ENCODE assay signal across 9 mouse cellular contexts in the genomic region with DNA sequence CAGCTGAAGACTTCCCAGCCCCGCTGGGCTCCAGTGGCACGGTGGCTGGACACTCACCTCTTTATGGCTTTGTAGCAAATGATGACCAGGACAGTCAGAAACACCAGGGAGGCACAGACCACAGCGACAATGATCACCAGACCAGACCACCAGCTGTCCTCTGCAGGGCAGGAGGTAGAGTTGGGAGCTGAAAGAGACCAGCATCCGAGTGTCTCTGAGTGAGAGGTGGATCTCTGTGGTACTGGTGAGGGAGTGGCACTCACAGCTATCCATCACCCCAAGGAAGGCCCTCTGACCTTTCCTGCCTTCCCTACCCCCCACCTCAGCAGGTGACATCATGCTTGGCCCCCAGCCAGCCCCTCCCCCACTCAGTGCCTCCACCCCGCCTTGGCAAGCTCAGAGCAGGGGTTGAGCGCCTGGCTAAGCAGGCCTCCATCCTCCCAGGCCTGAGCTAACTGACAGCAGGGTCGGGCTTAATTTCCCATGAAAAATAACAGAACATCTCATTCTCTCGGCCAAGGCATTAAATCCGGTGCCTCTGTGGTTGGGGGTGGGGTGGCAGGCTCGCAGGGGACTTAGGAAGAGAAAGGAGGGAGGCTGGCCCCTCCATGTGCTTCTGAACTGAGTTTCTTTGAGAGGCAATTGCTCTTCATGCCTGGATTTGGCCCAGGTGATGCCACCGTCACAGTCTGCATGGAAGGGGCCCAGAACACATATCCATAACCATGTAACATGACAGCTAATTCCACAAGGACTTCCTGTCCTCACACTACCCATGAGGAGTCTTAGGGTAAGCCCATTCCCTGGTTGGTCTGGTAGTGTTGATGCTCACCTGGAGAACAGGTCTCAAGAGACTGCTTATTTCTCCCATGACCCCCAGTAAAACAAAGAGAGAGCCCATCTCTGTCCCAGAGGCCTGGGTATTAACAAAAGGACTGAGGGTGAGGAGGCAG. TPM values are rescaled to one million over a fixed set of nuclear protein-coding genes. Genes with fewer than 3 reads are reported as not detected.
DNase-seq lines count a peak whose midpoint lies in the region; ATAC-seq and TF ChIP-seq lines count a peak whose summit lies in the region.
"Had no signal": no experiment of that assay in that cellular context is flagged by ENCODE, and none has a peak within 500 bp of the region (broad histone marks: within the 10 kb centered on the region; RNA-seq: fewer than 3 reads in every experiment).

No protein-coding gene starts in this region.

- no peak overlapping the region for H3K4me2 ChIP-seq in hindbrain, embryonic 14.5 days (replicated peaks)
- no peak overlapping the region for H3K4me2 ChIP-seq in limb, embryonic 15.5 days
- H3K4me2 ChIP-seq in stomach, embryonic 16.5 days (ENCODE audit: low read depth, low read length), result no peak overlapping the region

- H3K4me1 ChIP-seq in lung, adult 2 months (ENCODE audit: control insufficient read depth, insufficient read depth, low read length), result no peaks in the 10 kb centered on the region
- peaks cover 19% of the 10 kb centered on the region for H3K4me1 ChIP-seq in hindbrain, embryonic 14.5 days (replicated peaks; ENCODE audit: control insufficient read depth, insufficient read depth, low read length)
- H3K4me1 ChIP-seq in limb, embryonic 15.5 days, result peaks cover 9% of the 10 kb centered on the region
- H3K4me1 ChIP-seq in stomach, embryonic 16.5 days (ENCODE audit: control insufficient read depth, insufficient read depth, low read length), result peaks cover 8% of the 10 kb centered on the region; the same call in 1 of the 2 replicates
- H3K4me1 ChIP-seq: megakaryocyte, embryonic 14.5 days had no signal

- TF ChIP-seq POLR2A in lung, adult 2 months (IDR thresholded peaks at IDR 0.05; ENCODE audit: borderline replicate concordance, extremely low read depth, low read depth, low read length), result no peak

- peak overlapping the region; percentile 72 for H3K27ac ChIP-seq in hindbrain, embryonic 14.5 days
- no peak overlapping the region for H3K27ac ChIP-seq in limb, embryonic 15.5 days
- H3K27ac ChIP-seq in stomach, embryonic 16.5 days (ENCODE audit: low read length), result no peak overlapping the region; the same call in 1 of the 2 replicates

- WGBS in lung, adult 2 months, result 33% methylated on average over 11 of the region's 11 CpGs
- 15% methylated on average over 11 of the region's 11 CpGs for WGBS in hindbrain, embryonic 14.5 days
- 23% methylated on average over 11 of the region's 11 CpGs for WGBS in limb, embryonic 15.5 days
- 23% methylated on average over 11 of the region's 11 CpGs for WGBS in stomach, embryonic 16.5 days

- H3K9ac ChIP-seq in hindbrain, embryonic 14.5 days, result no peak overlapping the region
- H3K9ac ChIP-seq in limb, embryonic 15.5 days, result no peak overlapping the region
- H3K9ac ChIP-seq in stomach, embryonic 16.5 days (ENCODE audit: low read length), result no peak overlapping the region

- peak; percentile 25 for DNase-seq in lung, postnatal 10 days
- no peak for DNase-seq in lung, adult 2 months
- DNase-seq in embryo, embryonic 10 days (ENCODE audit: low spot score), result peak; percentile 17
- peak; percentile 28 for DNase-seq in hindbrain, embryonic 14.5 days (ENCODE audit: low spot score)
- DNase-seq in frontal cortex, postnatal 36 days (ENCODE audit: low spot score in 2 of 2), result no peak

- TF ChIP-seq CTCF in lung, adult 2 months (IDR thresholded peaks at IDR 0.05; ENCODE audit: insufficient read depth, low read length), result no peak

- H3K36me3 ChIP-seq in hindbrain, embryonic 14.5 days (replicated peaks; ENCODE audit: control insufficient read depth, insufficient read depth), result no peaks in the 10 kb centered on the region
- no peaks in the 10 kb centered on the region for H3K36me3 ChIP-seq in limb, embryonic 15.5 days
- no peaks in the 10 kb centered on the region for H3K36me3 ChIP-seq in stomach, embryonic 16.5 days (ENCODE audit: control insufficient read depth, insufficient read depth, low read length)

- no peak overlapping the region for H3K4me3 ChIP-seq in lung, adult 2 months (replicated peaks; ENCODE audit: extremely low read depth, low read depth, low read length)
- no peak overlapping the region for H3K4me3 ChIP-seq in hindbrain, embryonic 14.5 days (replicated peaks; ENCODE audit: low read length)
- no peak overlapping the region for H3K4me3 ChIP-seq in limb, embryonic 15.5 days
- no peak overlapping the region for H3K4me3 ChIP-seq in stomach, embryonic 16.5 days (replicated peaks; ENCODE audit: low read length)
- H3K4me3 ChIP-seq: megakaryocyte, embryonic 14.5 days had no signal

- H3K9me3 ChIP-seq in hindbrain, embryonic 14.5 days (ENCODE audit: control insufficient read depth, low read length), result no peaks in the 10 kb centered on the region
- no peaks in the 10 kb centered on the region for H3K9me3 ChIP-seq in limb, embryonic 15.5 days
- no peaks in the 10 kb centered on the region for H3K9me3 ChIP-seq in stomach, embryonic 16.5 days (replicated peaks; ENCODE audit: control insufficient read depth, low read length)

- ATAC-seq in hindbrain, embryonic 14.5 days (ENCODE audit: low FRiP score), result peak; percentile 75
- 0 out of 2 replicates have a peak, but pooled peaks have one; percentile 38 for ATAC-seq in limb, embryonic 15.5 days (ENCODE audit: insufficient number of reproducible peaks, low FRiP score, low TSS enrichment, low read depth)
- peak; percentile 72; the same call in 1 of the 2 replicates for ATAC-seq in stomach, embryonic 16.5 days (ENCODE audit: insufficient read depth, low FRiP score)
- no peak for ATAC-seq in monocyte, adult 5-6 weeks (replicated peaks; ENCODE audit: insufficient number of reproducible peaks, low FRiP score, low TSS enrichment, poor library complexity, severe bottlenecking)

- H3K27me3 ChIP-seq in hindbrain, embryonic 14.5 days (ENCODE audit: control insufficient read depth, insufficient read depth, low read length), result no peaks in the 10 kb centered on the region
- H3K27me3 ChIP-seq in limb, embryonic 15.5 days, result no peaks in the 10 kb centered on the region
- H3K27me3 ChIP-seq in stomach, embryonic 16.5 days (ENCODE audit: control insufficient read depth, insufficient read depth, low read length), result no peaks in the 10 kb centered on the region
- H3K27me3 ChIP-seq: megakaryocyte, embryonic 14.5 days had no signal

RNA-seq across cellular contexts. Expression of a gene that starts 39.1 kb away (rescaled TPM):
- 0.70 and 1.0 TPM in 2 replicates for polyA plus RNA-seq in lung, adult 2 months (2012; rRNA removed)
- polyA plus RNA-seq in hindbrain, embryonic 14.5 days (2014; fragmentation: Nextera tagmentation; extraction: Ambion mirVana), result 1.5 and 1.9 TPM in 2 replicates
- polyA plus RNA-seq in limb, embryonic 15.5 days (2015; fragmentation: Nextera tagmentation; extraction: Ambion mirVana), result 0.22 and 0.40 TPM in 2 replicates
- polyA plus RNA-seq in stomach, embryonic 16.5 days (2015; fragmentation: Nextera tagmentation; extraction: Ambion mirVana), result 0.90 and 1.3 TPM in 2 replicates
- not detected in 3 replicates for total RNA-seq in monocyte, adult 5-6 weeks (2017)

Comparison
In these comparisons a context has a peak if more than half of its experiments do, and no peak if none do; other contexts are left out.
1. DNase-seq: peak in lung, postnatal 10 days (single experiment), embryo, embryonic 10 days (single experiment) and hindbrain, embryonic 14.5 days (single experiment); none in lung, adult 2 months (single experiment) and frontal cortex, postnatal 36 days (0 of 2).